Comparison of ENCODE assay signal across 27 mouse cellular contexts in genomic region chr12:70769538-70770176, GRCm38 (mm10). TPM values are rescaled to one million over a fixed set of nuclear protein-coding genes. Genes with fewer than 3 reads are reported as not detected.
A peak's percentile ranks its signal among the peaks of the same experiment; 100 is the strongest.
DNase-seq lines count a peak whose midpoint lies in the region; ATAC-seq and TF ChIP-seq lines count a peak whose summit lies in the region.
"Had no signal": no experiment of that assay in that cellular context is flagged by ENCODE, and none has a peak within 500 bp of the region (broad histone marks: within the 10 kb centered on the region; RNA-seq: fewer than 3 reads in every experiment).

No protein-coding gene starts in this region.

- DNase-seq in liver, adult 2 months (ENCODE audit: extremely low read depth, low read depth, low spot score) = peak; percentile 90
- peak; percentile 21 for DNase-seq in urinary bladder, postnatal 14 days (ENCODE audit: low spot score)
- no peak for DNase-seq in urinary bladder, adult 18-20 months (ENCODE audit: low spot score in 2 of 2)
- no peak for DNase-seq in neural tube, embryonic 10.5 days (ENCODE audit: extremely low spot score, low spot score)
- DNase-seq in spleen, adult 12 weeks (ENCODE audit: low spot score) = no peak
- DNase-seq: cerebellum, adult 11-12 months; cerebellum, adult 9-11 months; embryo, embryonic 11 days; gastrocnemius, adult 2 months; gastrocnemius, postnatal 36 days; heart, adult 2 months; heart, postnatal 10 days; kidney, adult 9 months; kidney, postnatal 25 days; right cerebral cortex, postnatal 25 days; spleen, adult 18-20 months had no signal

- H3K4me3 ChIP-seq in liver, adult 2 months (ENCODE audit: insufficient read depth, low read depth, low read length) = no peak overlapping the region
- no peak overlapping the region for H3K4me3 ChIP-seq in liver, embryonic 12.5 days
- no peak overlapping the region for H3K4me3 ChIP-seq in stomach, embryonic 15.5 days (replicated peaks)
- H3K4me3 ChIP-seq: embryonic facial prominence, embryonic 12.5 days; forebrain, embryonic 15.5 days; gastrocnemius, adult 2 months; heart, adult 2 months; heart, embryonic 13.5 days; hindbrain, embryonic 10.5 days; hindbrain, embryonic 15.5 days; midbrain, embryonic 10.5 days; midbrain, embryonic 15.5 days had no signal

- ATAC-seq in liver, embryonic 12.5 days = no peak
- peak; percentile 78 for ATAC-seq in stomach, embryonic 15.5 days (ENCODE audit: insufficient read depth, low FRiP score, low read depth)
- ATAC-seq: forebrain, embryonic 15.5 days; inflammation-experienced regulatory T-cells, adult 6 months; midbrain, embryonic 15.5 days had no signal

- H3K4me2 ChIP-seq in liver, embryonic 12.5 days = no peak overlapping the region
- H3K4me2 ChIP-seq in stomach, embryonic 15.5 days = no peak overlapping the region
- H3K4me2 ChIP-seq: embryonic facial prominence, embryonic 12.5 days; forebrain, embryonic 15.5 days; heart, embryonic 13.5 days; hindbrain, embryonic 15.5 days; midbrain, embryonic 15.5 days had no signal

- 24% methylated on average over 12 of the region's 12 CpGs for WGBS in liver, adult 2 months
- 70% methylated on average over 12 of the region's 12 CpGs for WGBS in liver, embryonic 12.5 days (ENCODE audit: insufficient replicate concordance)
- 71% methylated on average over 12 of the region's 12 CpGs for WGBS in stomach, embryonic 15.5 days

- no peaks in the 10 kb centered on the region for H3K79me2 ChIP-seq in liver, adult 2 months (ENCODE audit: control insufficient read depth, insufficient read depth, low read length)

- H3K27me3 ChIP-seq in liver, adult 2 months (ENCODE audit: control insufficient read depth, insufficient read depth, low read length) = no peaks in the 10 kb centered on the region
- H3K27me3 ChIP-seq in liver, embryonic 12.5 days (replicated peaks) = no peaks in the 10 kb centered on the region
- no peaks in the 10 kb centered on the region for H3K27me3 ChIP-seq in stomach, embryonic 15.5 days (replicated peaks)
- H3K27me3 ChIP-seq: embryonic facial prominence, embryonic 12.5 days; forebrain, embryonic 15.5 days; heart, embryonic 13.5 days; hindbrain, embryonic 15.5 days; midbrain, embryonic 15.5 days had no signal

- H3K36me3 ChIP-seq in liver, adult 2 months (ENCODE audit: control insufficient read depth, insufficient read depth, low read length) = no peaks in the 10 kb centered on the region
- no peaks in the 10 kb centered on the region for H3K36me3 ChIP-seq in liver, embryonic 12.5 days
- no peaks in the 10 kb centered on the region for H3K36me3 ChIP-seq in stomach, embryonic 15.5 days
- H3K36me3 ChIP-seq: embryonic facial prominence, embryonic 12.5 days; forebrain, embryonic 15.5 days; heart, embryonic 13.5 days; hindbrain, embryonic 10.5 days; hindbrain, embryonic 15.5 days; midbrain, embryonic 10.5 days; midbrain, embryonic 15.5 days had no signal

- H3K9me3 ChIP-seq in liver, embryonic 12.5 days (replicated peaks) = no peaks in the 10 kb centered on the region
- no peaks in the 10 kb centered on the region for H3K9me3 ChIP-seq in stomach, embryonic 15.5 days
- H3K9me3 ChIP-seq: embryonic facial prominence, embryonic 12.5 days; forebrain, embryonic 15.5 days; heart, embryonic 13.5 days; hindbrain, embryonic 10.5 days; hindbrain, embryonic 15.5 days; midbrain, embryonic 10.5 days; midbrain, embryonic 15.5 days had no signal

- no peak for TF ChIP-seq CTCF in liver, adult 2 months (IDR thresholded peaks at IDR 0.05; ENCODE audit: low read depth, low read length)

- no peak overlapping the region for H3K27ac ChIP-seq in liver, adult 2 months (replicated peaks; ENCODE audit: insufficient read depth, low read depth, low read length)
- H3K27ac ChIP-seq in liver, embryonic 12.5 days = no peak overlapping the region
- 0 out of 2 replicates have a peak overlapping the region, but pooled peaks have one; percentile 33 for H3K27ac ChIP-seq in stomach, embryonic 15.5 days
- H3K27ac ChIP-seq: embryonic facial prominence, embryonic 12.5 days; forebrain, embryonic 15.5 days; gastrocnemius, adult 2 months; heart, adult 2 months; heart, embryonic 13.5 days; hindbrain, embryonic 10.5 days; hindbrain, embryonic 15.5 days; liver, embryonic 14.5 days; midbrain, embryonic 10.5 days; midbrain, embryonic 15.5 days had no signal

- peaks cover 8% of the 10 kb centered on the region; the same call in 1 of the 2 replicates for H3K4me1 ChIP-seq in liver, adult 2 months (ENCODE audit: control insufficient read depth, insufficient read depth, low read length)
- H3K4me1 ChIP-seq in liver, embryonic 12.5 days = no peaks in the 10 kb centered on the region
- H3K4me1 ChIP-seq in stomach, embryonic 15.5 days = no peaks in the 10 kb centered on the region
- H3K4me1 ChIP-seq: embryonic facial prominence, embryonic 12.5 days; forebrain, embryonic 15.5 days; hindbrain, embryonic 10.5 days; hindbrain, embryonic 15.5 days; midbrain, embryonic 10.5 days; midbrain, embryonic 15.5 days had no signal

- TF ChIP-seq POLR2A in liver, adult 2 months (IDR thresholded peaks at IDR 0.05; ENCODE audit: extremely low read depth, insufficient read depth, low read length) = no peak

- no peak overlapping the region for H3K9ac ChIP-seq in liver, adult 2 months (ENCODE audit: low read depth, low read length)
- no peak overlapping the region for H3K9ac ChIP-seq in liver, embryonic 12.5 days
- no peak overlapping the region for H3K9ac ChIP-seq in stomach, embryonic 15.5 days
- H3K9ac ChIP-seq: embryonic facial prominence, embryonic 12.5 days; forebrain, embryonic 15.5 days; heart, embryonic 13.5 days; hindbrain, embryonic 15.5 days; liver, embryonic 14.5 days; midbrain, embryonic 15.5 days had no signal

RNA-seq across cellular contexts. Expression of gene Frmd6, which starts 55.7 kb away (rescaled TPM):
- 3.0 and 3.6 TPM in 2 replicates for total RNA-seq in liver, adult 2 months (2014; rRNA removed)
- polyA plus RNA-seq in liver, adult 2 months (2012; rRNA removed) = 1.3 and 1.4 TPM in 2 replicates
- polyA plus RNA-seq in liver, embryonic 12.5 days (2016; fragmentation: Nextera tagmentation; extraction: Ambion mirVana) = 5.0 and 5.3 TPM in 2 replicates
- 25.0 and 25.3 TPM in 2 replicates for polyA plus RNA-seq in stomach, embryonic 15.5 days (2015; fragmentation: Nextera tagmentation; extraction: Ambion mirVana)

Comparison
In these comparisons a context has a peak if more than half of its experiments do, and no peak if none do; other contexts are left out.
1. DNase-seq: peak in liver, adult 2 months (single experiment) and urinary bladder, postnatal 14 days (single experiment); none in urinary bladder, adult 18-20 months (0 of 2), neural tube, embryonic 10.5 days (single experiment) and spleen, adult 12 weeks (single experiment).